Mouse (Mus musculus) G1E (cell line): Measurements from ENCODE around the gene Rbms1.

Experiments used
- CTCF ChIP-seq: IDR thresholded peaks from 2 replicates; pipeline ENCODE4 v1.5.1; 2012; ENCODE audit warnings: low read depth, low read length, inconsistent platforms, mixed read lengths
- GATA1 ChIP-seq: IDR thresholded peaks from 2 replicates; pipeline ENCODE4 v1.6.1; 2012; ENCODE audit warnings: borderline replicate concordance, low read length, inconsistent platforms, mixed read lengths
- POLR2AphosphoS5 ChIP-seq: IDR thresholded peaks from 2 replicates; pipeline ENCODE4 v1.6.1; 2012; ENCODE audit warnings: low read depth, low read length, inconsistent platforms; ENCODE audit not compliant: insufficient replicate concordance
- TAL1 ChIP-seq: conservative IDR thresholded peaks from 2 replicates; pipeline ENCODE4 v1.6.1; 2012; ENCODE audit warnings: low read depth, low read length, inconsistent platforms, mixed read lengths

GRCm38 (mm10) chr2:60756218-60756617 lies 206.8 kb downstream of the Rbms1 start:
- TF ChIP-seq CTCF (no peak), POLR2AphosphoS5 (no peak), GATA1 (no peak), TAL1 (no peak)
